Mouse (Mus musculus): ENCODE measurements around the gene Zscan2.

GRCm38 (mm10) chr7:80840937-80841336 lies 19.8 kb upstream of the Zscan2 start:
- TF ChIP-seq CTCF (IDR thresholded peaks at IDR 0.05; ENCODE audit: low read depth) (no peak), EP300 (optimal IDR thresholded peaks at IDR 0.05) (no peak)
